Mouse (Mus musculus) liver, embryonic 15.5 days (tissue): ENCODE results near the gene Adam11. TPM values are rescaled to one million over a fixed set of nuclear protein-coding genes. Genes with fewer than 3 reads are reported as not detected.
"Not testable (repeated sequence)": the region's sequence is repeated elsewhere in the genome, so short reads cannot be mapped to it uniquely, and the experiment has no call there.

Source experiments
- ATAC-seq: fragments of 200-750 bp; cut with Nextera tagmentation; 2 replicates; pipeline ENCODE4 v1.8.0; 2017; ENCODE audit warnings: moderate number of reproducible peaks, mild to moderate bottlenecking, moderate library complexity; ENCODE audit not compliant: insufficient read depth
- H3K27ac ChIP-seq: fragments of 300-500 bp; sonication (generic); replicated peaks from 2 replicates; pipeline ENCODE4 v1.5.1; 2015; ENCODE audit warnings: mild to moderate bottlenecking, inconsistent platforms
- H3K27me3 ChIP-seq: fragments of 300-500 bp; sonication (generic); 2 replicates; pipeline ENCODE4 v1.6.1; 2015; ENCODE audit warnings: mild to moderate bottlenecking, inconsistent platforms
- H3K36me3 ChIP-seq: fragments of 300-500 bp; sonication (generic); replicated peaks from 2 replicates; pipeline ENCODE4 v1.6.1; 2015; ENCODE audit warnings: moderate library complexity, mild to moderate bottlenecking, inconsistent platforms
- H3K4me1 ChIP-seq: fragments of 300-500 bp; sonication (generic); replicated peaks from 2 replicates; pipeline ENCODE4 v1.6.1; 2015; ENCODE audit warnings: inconsistent platforms
- H3K4me2 ChIP-seq: fragments of 300-500 bp; sonication (generic); 2 replicates; pipeline ENCODE4 v1.6.1; 2015; ENCODE audit warnings: moderate library complexity, mild to moderate bottlenecking, inconsistent platforms
- H3K4me3 ChIP-seq: fragments of 300-500 bp; sonication (generic); replicated peaks from 2 replicates; pipeline ENCODE4 v1.5.1; 2015; ENCODE audit warnings: mild to moderate bottlenecking, inconsistent platforms
- H3K9ac ChIP-seq: fragments of 300-500 bp; sonication (generic); 2 replicates; pipeline ENCODE4 v1.6.1; 2015; ENCODE audit warnings: moderate library complexity, mild to moderate bottlenecking, inconsistent platforms
- H3K9me3 ChIP-seq: fragments of 300-500 bp; sonication (generic); replicated peaks from 2 replicates; pipeline ENCODE4 v1.6.1; 2016; ENCODE audit warnings: inconsistent platforms
- whole genome bisulfite sequencing: fragments of 180-500 bp; shearing (Covaris S2); methylation state at CpG from one replicate; pipeline ENCODE4 v1.1.7; 2015; ENCODE audit warnings: mixed read lengths; ENCODE audit not compliant: insufficient replicate concordance; 5-methylcytosine and 5-hydroxymethylcytosine counted together
- polyA plus RNA-seq: library from polyadenylated mRNA; unstranded; fragments of >200 nt; fragmentation: Nextera tagmentation; extraction: Ambion mirVana; gene quantifications from 2 replicates; pipeline ENCODE4 v1.2.1, GENCODE M21; 2015

Gene Adam11
- polyA plus RNA-seq, result 0.08 and 0.26 TPM in 2 replicates

GRCm38 (mm10) chr11:102761309-102762210 lies at the start of gene Adam11:
Gene Adam11 (plus strand): TSS chr11:102761439.
- ATAC-seq, result no peak
- 1% methylated on average over 64 of the region's 76 CpGs for WGBS
- Histone ChIP-seq H3K4me1 (peaks cover 5% of the 10 kb centered on the region), H3K36me3 (no peaks in the 10 kb centered on the region), H3K9ac (no peak within 1 kb of the TSS), H3K27me3 (peaks cover 47% of the 10 kb centered on the region), H3K9me3 (no peaks in the 10 kb centered on the region), H3K4me3 (peak within 1 kb of the TSS; percentile 47), H3K27ac (no peak within 1 kb of the TSS), H3K4me2 (peak within 1 kb of the TSS; percentile 69)

- ATAC-seq, result no peak
- Histone ChIP-seq H3K27me3 (no peaks in the 10 kb centered on the region; the same call in 1 of the 2 replicates), H3K9me3 (no peaks in the 10 kb centered on the region), H3K4me1 (no peaks in the 10 kb centered on the region), H3K27ac (no peak overlapping the region), H3K4me3 (no peak overlapping the region), H3K36me3 (no peaks in the 10 kb centered on the region), H3K4me2 (no peak overlapping the region), H3K9ac (no peak overlapping the region)
- WGBS, result 63% methylated on average over 4 of the region's 4 CpGs
These were observed 48.8 kb upstream of the Adam11 start for GRCm38 (mm10) chr11:102712411-102712810.

- not testable (repeated sequence) for ATAC-seq, H3K9me3 ChIP-seq, H3K4me1 ChIP-seq, H3K4me3 ChIP-seq, H3K36me3 ChIP-seq, H3K9ac ChIP-seq, H3K27me3 ChIP-seq, H3K27ac ChIP-seq, H3K4me2 ChIP-seq
- 65% methylated on average over 2 of the region's 2 CpGs for WGBS
These were observed 46.7 kb upstream of the Adam11 start for GRCm38 (mm10) chr11:102714578-102714977.

GRCm38 (mm10) chr11:102716135-102716534 lies 45.1 kb upstream of the Adam11 start:
- H3K27me3 ChIP-seq, result no peaks in the 10 kb centered on the region; the same call in 1 of the 2 replicates
- H3K27ac ChIP-seq, result no peak overlapping the region
- no peak overlapping the region for H3K4me2 ChIP-seq
- WGBS, result 68% methylated on average over 7 of the region's 7 CpGs
- H3K36me3 ChIP-seq, result no peaks in the 10 kb centered on the region
- no peak overlapping the region for H3K9ac ChIP-seq
- no peaks in the 10 kb centered on the region for H3K4me1 ChIP-seq
- H3K9me3 ChIP-seq, result no peaks in the 10 kb centered on the region
- H3K4me3 ChIP-seq, result no peak overlapping the region
- ATAC-seq, result no peak

GRCm38 (mm10) chr11:102725574-102725973 lies 35.7 kb upstream of the Adam11 start:
- no peaks in the 10 kb centered on the region for H3K36me3 ChIP-seq
- 25% methylated on average over 3 of the region's 3 CpGs for WGBS
- no peak overlapping the region for H3K4me2 ChIP-seq
- H3K27ac ChIP-seq, result no peak overlapping the region
- H3K9ac ChIP-seq, result no peak overlapping the region
- ATAC-seq, result no peak
- no peak overlapping the region for H3K4me3 ChIP-seq
- no peaks in the 10 kb centered on the region for H3K4me1 ChIP-seq
- H3K9me3 ChIP-seq, result no peaks in the 10 kb centered on the region
- 0 out of 2 replicates have a peak, but pooled peaks cover 6% of the 10 kb centered on the region for H3K27me3 ChIP-seq

- Histone ChIP-seq H3K4me1 (no peaks in the 10 kb centered on the region), H3K9me3 (no peaks in the 10 kb centered on the region), H3K9ac (no peak overlapping the region), H3K27me3 (0 out of 2 replicates have a peak, but pooled peaks cover 10% of the 10 kb centered on the region), H3K36me3 (no peaks in the 10 kb centered on the region), H3K27ac (no peak overlapping the region), H3K4me3 (no peak overlapping the region), H3K4me2 (no peak overlapping the region)
- no peak for ATAC-seq
- 30% methylated on average over 7 of the region's 7 CpGs for WGBS
These were observed 32.6 kb upstream of the Adam11 start for GRCm38 (mm10) chr11:102728614-102729013.

GRCm38 (mm10) chr11:102729835-102730234 lies 31.4 kb upstream of the Adam11 start:
- H3K36me3 ChIP-seq, result no peaks in the 10 kb centered on the region
- 0 out of 2 replicates have a peak, but pooled peaks cover 7% of the 10 kb centered on the region for H3K27me3 ChIP-seq
- ATAC-seq, result no peak
- H3K27ac ChIP-seq, result no peak overlapping the region
- no peak overlapping the region for H3K4me2 ChIP-seq
- 72% methylated on average over 3 of the region's 3 CpGs for WGBS
- no peaks in the 10 kb centered on the region for H3K9me3 ChIP-seq
- no peak overlapping the region for H3K9ac ChIP-seq
- no peak overlapping the region for H3K4me3 ChIP-seq
- H3K4me1 ChIP-seq, result no peaks in the 10 kb centered on the region

- H3K9ac ChIP-seq, result no peak overlapping the region
- 0 out of 2 replicates have a peak, but pooled peaks cover 4% of the 10 kb centered on the region for H3K27me3 ChIP-seq
- H3K4me3 ChIP-seq, result no peak overlapping the region
- 28% methylated on average over 6 of the region's 6 CpGs for WGBS
- no peaks in the 10 kb centered on the region for H3K36me3 ChIP-seq
- no peaks in the 10 kb centered on the region for H3K4me1 ChIP-seq
- no peak overlapping the region for H3K4me2 ChIP-seq
- no peak overlapping the region for H3K27ac ChIP-seq
- H3K9me3 ChIP-seq, result no peaks in the 10 kb centered on the region
- no peak for ATAC-seq
These were observed 29.9 kb upstream of the Adam11 start for GRCm38 (mm10) chr11:102731366-102731765.

- no peaks in the 10 kb centered on the region for H3K4me1 ChIP-seq
- H3K4me3 ChIP-seq, result no peak overlapping the region
- H3K9me3 ChIP-seq, result no peaks in the 10 kb centered on the region
- no peak overlapping the region for H3K9ac ChIP-seq
- H3K36me3 ChIP-seq, result no peaks in the 10 kb centered on the region
- H3K27ac ChIP-seq, result no peak overlapping the region
- no peak for ATAC-seq
- no peak overlapping the region for H3K4me2 ChIP-seq
- H3K27me3 ChIP-seq, result peaks cover 15% of the 10 kb centered on the region
- WGBS, result 61% methylated on average over 5 of the region's 5 CpGs
These were observed 28.1 kb upstream of the Adam11 start for GRCm38 (mm10) chr11:102733146-102733545.

- H3K27ac ChIP-seq, result no peak overlapping the region
- peaks cover 32% of the 10 kb centered on the region for H3K27me3 ChIP-seq
- no peaks in the 10 kb centered on the region for H3K9me3 ChIP-seq
- 75% methylated on average over 6 of the region's 6 CpGs for WGBS
- no peak overlapping the region for H3K4me3 ChIP-seq
- ATAC-seq, result no peak
- H3K4me1 ChIP-seq, result no peaks in the 10 kb centered on the region
- H3K36me3 ChIP-seq, result no peaks in the 10 kb centered on the region
- H3K9ac ChIP-seq, result no peak overlapping the region
- no peak overlapping the region for H3K4me2 ChIP-seq
These were observed 26.3 kb upstream of the Adam11 start for GRCm38 (mm10) chr11:102734961-102735360.

GRCm38 (mm10) chr11:102738046-102738445 lies 23.2 kb upstream of the Adam11 start:
- no peak for ATAC-seq
- Histone ChIP-seq H3K4me3 (no peak overlapping the region), H3K4me2 (no peak overlapping the region), H3K27ac (no peak overlapping the region), H3K27me3 (peaks cover 32% of the 10 kb centered on the region), H3K36me3 (no peaks in the 10 kb centered on the region), H3K9ac (no peak overlapping the region), H3K4me1 (peaks cover 3% of the 10 kb centered on the region; the same call in 1 of the 2 replicates), H3K9me3 (no peaks in the 10 kb centered on the region)
- 70% methylated on average over 3 of the region's 3 CpGs for WGBS
